Mouse (Mus musculus): ENCODE measurements around the gene Lars2. TPM values are rescaled to one million over a fixed set of nuclear protein-coding genes. Genes with fewer than 3 reads are reported as not detected.

The Lars2 gene
- total and polyA plus RNA-seq, 3 experiments: 12.3 to 13,100 (median 24.7) TPM

DNA sequence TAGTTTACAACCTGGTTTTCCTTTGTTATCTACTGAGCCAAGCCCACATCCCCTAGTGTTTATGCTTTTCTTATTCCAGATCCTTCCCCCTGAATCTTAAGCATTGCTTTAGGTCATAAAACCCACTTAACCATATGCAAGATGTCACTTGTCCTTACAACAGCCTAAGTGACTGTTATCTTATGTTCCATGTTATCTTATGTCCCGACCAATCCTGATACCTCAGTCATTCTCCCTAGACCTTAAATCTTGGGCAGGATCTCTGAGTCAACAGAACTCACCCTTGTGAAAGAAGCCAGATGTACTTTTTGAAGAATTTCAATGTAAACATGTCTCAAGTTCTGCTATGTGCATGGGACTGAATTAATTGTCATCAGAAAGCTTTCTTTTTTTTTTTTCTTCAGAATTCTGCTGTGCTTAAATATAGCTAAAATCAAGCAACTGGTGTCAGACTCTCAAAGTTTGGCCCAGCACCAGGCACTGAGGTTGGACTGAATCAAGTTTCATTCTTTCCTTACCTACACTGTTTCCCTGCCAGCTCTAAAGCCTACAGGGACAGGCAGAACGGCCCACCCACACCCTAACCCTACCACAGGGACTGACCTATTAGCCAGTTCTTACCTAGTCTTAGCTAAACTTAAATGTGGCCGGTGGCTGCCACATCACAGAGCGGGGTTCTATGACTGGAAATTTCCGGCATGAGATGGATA, 24.6 kb downstream of the Lars2 start:
- H3K4me3 ChIP-seq (ENCODE audit: low read depth, low read length): no peak overlapping the region
- H3K4me1 ChIP-seq (ENCODE audit: insufficient read depth, low read depth, low read length): no peaks in the 10 kb centered on the region; the same call in 1 of the 2 replicates
- peaks cover 60% of the 10 kb centered on the region for H3K36me3 ChIP-seq (replicated peaks)
- TF ChIP-seq GATA2 (IDR thresholded peaks at IDR 0.05; ENCODE audit: borderline replicate concordance, low read depth, low read length) (no peak), POLR2AphosphoS5 (IDR thresholded peaks at IDR 0.05; ENCODE audit: insufficient replicate concordance, low read depth, low read length) (no peak), GATA1 (IDR thresholded peaks at IDR 0.05; ENCODE audit: borderline replicate concordance, low read length) (no peak), TAL1 (conservative IDR thresholded peaks at IDR 0.05; ENCODE audit: low read depth, low read length) (no peak), CTCF (IDR thresholded peaks at IDR 0.05; ENCODE audit: low read depth, low read length) (no peak)
- no peaks in the 10 kb centered on the region for H3K9me3 ChIP-seq (replicated peaks)
- DNase-seq (ENCODE audit: low spot score): no peak
- ATAC-seq (ENCODE audit: extremely low read depth, insufficient number of reproducible peaks, low FRiP score, poor library complexity, severe bottlenecking): no peak
- H3K27me3 ChIP-seq (ENCODE audit: insufficient read depth, low read length): no peaks in the 10 kb centered on the region

DNA sequence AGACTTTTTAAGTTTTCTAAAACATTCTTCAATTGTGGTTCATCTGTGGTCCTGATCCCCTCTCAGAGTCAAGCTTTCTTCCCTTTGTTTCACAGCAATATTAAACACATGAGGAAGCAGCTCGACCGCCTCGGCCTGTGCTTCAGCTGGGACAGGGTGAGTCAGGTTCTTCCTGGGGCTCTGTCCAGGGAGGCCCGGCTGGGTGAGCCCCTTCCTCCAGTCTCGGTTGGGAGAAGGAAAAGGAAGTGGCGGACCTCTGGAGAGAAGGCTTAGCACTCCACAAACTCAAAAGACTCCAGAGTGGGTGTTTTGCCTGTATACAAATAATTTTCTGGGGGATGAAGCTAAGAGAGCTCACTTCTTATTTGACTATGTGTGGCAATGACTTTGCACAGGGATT, 28.1 kb downstream of the Lars2 start:
- H3K36me3 ChIP-seq (replicated peaks): peaks cover 58% of the 10 kb centered on the region

DNA sequence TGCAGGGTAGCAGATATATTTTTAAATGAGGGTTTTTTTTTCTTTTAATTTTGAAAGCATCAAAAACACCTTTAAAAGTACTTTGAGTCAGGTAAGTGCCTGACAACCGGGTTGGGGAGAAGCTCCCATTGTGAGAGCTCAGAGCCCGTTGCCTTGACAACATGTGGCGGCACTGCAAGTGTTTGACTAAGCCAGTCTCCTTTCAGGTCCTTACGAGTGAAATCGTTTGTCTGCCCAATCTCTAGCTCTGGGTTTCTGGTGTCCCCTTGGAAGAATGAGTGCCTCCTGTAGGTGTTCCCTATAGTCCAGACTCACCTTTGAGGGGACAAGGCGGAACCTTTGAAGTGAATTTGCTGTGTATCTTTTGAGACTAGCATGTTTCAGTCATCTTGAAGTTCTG, 31.0 kb downstream of the Lars2 start:
- no peaks in the 10 kb centered on the region for H3K9me3 ChIP-seq (replicated peaks)
- H3K36me3 ChIP-seq (replicated peaks): peaks cover 60% of the 10 kb centered on the region
- H3K27me3 ChIP-seq (ENCODE audit: insufficient read depth, low read length): no peaks in the 10 kb centered on the region
- ATAC-seq (ENCODE audit: extremely low read depth, insufficient number of reproducible peaks, low FRiP score, poor library complexity, severe bottlenecking) (no peak), DNase-seq (ENCODE audit: low spot score) (no peak)
- H3K4me1 ChIP-seq (ENCODE audit: insufficient read depth, low read depth, low read length): no peaks in the 10 kb centered on the region
- H3K4me3 ChIP-seq (ENCODE audit: low read depth, low read length): no peak overlapping the region
- no peak for TF ChIP-seq GATA2 (IDR thresholded peaks at IDR 0.05; ENCODE audit: borderline replicate concordance, low read depth, low read length)
- no peak for TF ChIP-seq GATA1 (IDR thresholded peaks at IDR 0.05; ENCODE audit: borderline replicate concordance, low read length)
- no peak for TF ChIP-seq CTCF (IDR thresholded peaks at IDR 0.05; ENCODE audit: low read depth, low read length)
- TF ChIP-seq TAL1 (conservative IDR thresholded peaks at IDR 0.05; ENCODE audit: low read depth, low read length): no peak
- no peak for TF ChIP-seq POLR2AphosphoS5 (IDR thresholded peaks at IDR 0.05; ENCODE audit: insufficient replicate concordance, low read depth, low read length)

More for the DNA sequence above, 28.1 kb downstream of the Lars2 start:
- no peak for DNase-seq (ENCODE audit: low spot score)
- no peaks in the 10 kb centered on the region for H3K4me1 ChIP-seq (ENCODE audit: insufficient read depth, low read depth, low read length)
- H3K4me3 ChIP-seq (ENCODE audit: low read depth, low read length): no peak overlapping the region
- H3K9me3 ChIP-seq (replicated peaks): no peaks in the 10 kb centered on the region
- TF ChIP-seq GATA1 (IDR thresholded peaks at IDR 0.05; ENCODE audit: borderline replicate concordance, low read length) (no peak), GATA2 (IDR thresholded peaks at IDR 0.05; ENCODE audit: borderline replicate concordance, low read depth, low read length) (no peak), TAL1 (conservative IDR thresholded peaks at IDR 0.05; ENCODE audit: low read depth, low read length) (no peak), POLR2AphosphoS5 (IDR thresholded peaks at IDR 0.05; ENCODE audit: insufficient replicate concordance, low read depth, low read length) (no peak), CTCF (IDR thresholded peaks at IDR 0.05; ENCODE audit: low read depth, low read length) (no peak)
- ATAC-seq (ENCODE audit: extremely low read depth, insufficient number of reproducible peaks, low FRiP score, poor library complexity, severe bottlenecking): no peak
- H3K27me3 ChIP-seq (ENCODE audit: insufficient read depth, low read length): no peaks in the 10 kb centered on the region

DNA sequence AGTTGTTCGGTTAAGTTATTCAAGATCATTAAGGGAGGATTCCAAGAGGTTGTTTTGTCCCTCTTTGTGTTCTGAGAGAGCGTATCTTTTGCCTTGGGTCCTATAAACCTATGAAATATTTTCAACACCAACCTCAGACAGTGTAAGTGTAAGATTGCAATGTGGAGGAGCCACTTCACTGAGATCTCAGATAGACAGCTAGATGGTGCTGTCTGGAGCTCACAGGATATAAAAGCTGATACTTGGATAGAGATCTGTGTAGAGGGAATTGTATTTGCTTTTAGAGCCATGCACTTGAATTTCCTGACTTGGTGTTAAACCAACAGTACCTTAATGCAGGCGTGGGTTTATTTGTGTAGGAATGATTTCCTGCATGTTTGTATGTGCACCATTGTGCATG, 35.5 kb downstream of the Lars2 start:
- H3K4me1 ChIP-seq (ENCODE audit: insufficient read depth, low read depth, low read length): no peaks in the 10 kb centered on the region
- no peak for ATAC-seq (ENCODE audit: extremely low read depth, insufficient number of reproducible peaks, low FRiP score, poor library complexity, severe bottlenecking)
- no peak for DNase-seq (ENCODE audit: low spot score)
- no peaks in the 10 kb centered on the region for H3K9me3 ChIP-seq (replicated peaks)
- peaks cover 30% of the 10 kb centered on the region for H3K36me3 ChIP-seq (replicated peaks)
- no peak overlapping the region for H3K4me3 ChIP-seq (ENCODE audit: low read depth, low read length)
- no peak for TF ChIP-seq TAL1 (conservative IDR thresholded peaks at IDR 0.05; ENCODE audit: low read depth, low read length)
- TF ChIP-seq CTCF (IDR thresholded peaks at IDR 0.05; ENCODE audit: low read depth, low read length): no peak
- no peak for TF ChIP-seq GATA2 (IDR thresholded peaks at IDR 0.05; ENCODE audit: borderline replicate concordance, low read depth, low read length)
- TF ChIP-seq POLR2AphosphoS5 (IDR thresholded peaks at IDR 0.05; ENCODE audit: insufficient replicate concordance, low read depth, low read length): no peak
- no peaks in the 10 kb centered on the region for H3K27me3 ChIP-seq (ENCODE audit: insufficient read depth, low read length)

DNA sequence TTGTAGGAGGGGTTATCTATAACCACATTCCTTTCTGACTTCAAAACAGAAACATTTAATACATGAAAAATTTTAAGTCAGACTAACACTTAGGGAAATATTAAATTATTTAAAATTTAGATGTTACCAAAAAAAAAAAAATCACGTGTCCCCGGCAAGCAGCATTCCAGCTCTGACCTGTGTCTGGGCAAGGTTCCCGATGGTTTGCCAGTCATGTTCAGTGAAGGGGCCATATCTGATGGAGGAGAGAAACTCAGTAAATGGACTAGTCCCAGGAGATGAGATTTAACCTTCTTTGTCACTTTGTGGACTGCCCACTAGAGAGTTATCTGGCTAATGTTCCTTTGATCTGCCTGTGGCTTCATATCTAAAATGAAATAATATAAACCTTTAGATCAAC, 36.3 kb downstream of the Lars2 start:
- H3K4me1 ChIP-seq (ENCODE audit: insufficient read depth, low read depth, low read length): no peaks in the 10 kb centered on the region
- H3K4me3 ChIP-seq (ENCODE audit: low read depth, low read length): no peak overlapping the region
- H3K27me3 ChIP-seq (ENCODE audit: insufficient read depth, low read length): no peaks in the 10 kb centered on the region
- TF ChIP-seq CTCF (IDR thresholded peaks at IDR 0.05; ENCODE audit: low read depth, low read length) (no peak), POLR2AphosphoS5 (IDR thresholded peaks at IDR 0.05; ENCODE audit: insufficient replicate concordance, low read depth, low read length) (no peak)
- ATAC-seq (ENCODE audit: extremely low read depth, insufficient number of reproducible peaks, low FRiP score, poor library complexity, severe bottlenecking) (no peak), DNase-seq (ENCODE audit: low spot score) (no peak)
- H3K9me3 ChIP-seq (replicated peaks): no peaks in the 10 kb centered on the region
- peaks cover 23% of the 10 kb centered on the region for H3K36me3 ChIP-seq (replicated peaks)

DNA sequence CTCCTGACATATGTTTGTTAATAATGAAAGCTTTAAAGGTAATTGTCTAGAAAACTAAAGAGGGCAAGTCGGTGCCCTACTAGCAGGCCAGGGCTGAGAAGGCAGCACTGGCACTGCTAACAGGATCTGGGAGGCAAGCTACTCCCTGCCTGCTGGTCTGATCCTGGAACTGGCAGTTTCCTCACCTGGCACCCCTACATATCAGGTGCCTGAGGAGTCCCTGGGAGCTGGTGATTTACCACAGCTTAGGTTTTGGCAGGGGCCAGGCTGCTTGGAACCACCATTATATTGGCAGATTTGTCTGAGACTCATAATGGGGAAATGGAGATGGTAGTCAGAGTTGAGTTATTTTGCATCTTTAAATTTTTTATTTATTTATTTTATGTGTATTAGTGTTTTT, 38.5 kb downstream of the Lars2 start:
- Histone ChIP-seq H3K4me3 (ENCODE audit: low read depth, low read length) (no peak overlapping the region), H3K27me3 (ENCODE audit: insufficient read depth, low read length) (no peaks in the 10 kb centered on the region), H3K4me1 (ENCODE audit: insufficient read depth, low read depth, low read length) (no peaks in the 10 kb centered on the region), H3K36me3 (replicated peaks) (peaks cover 15% of the 10 kb centered on the region), H3K9me3 (replicated peaks) (no peaks in the 10 kb centered on the region)
- ATAC-seq (ENCODE audit: extremely low read depth, insufficient number of reproducible peaks, low FRiP score, poor library complexity, severe bottlenecking) (no peak), DNase-seq (ENCODE audit: low spot score) (no peak)
- no peak for TF ChIP-seq POLR2AphosphoS5 (IDR thresholded peaks at IDR 0.05; ENCODE audit: insufficient replicate concordance, low read depth, low read length)
- TF ChIP-seq TAL1 (conservative IDR thresholded peaks at IDR 0.05; ENCODE audit: low read depth, low read length): no peak
- TF ChIP-seq GATA2 (IDR thresholded peaks at IDR 0.05; ENCODE audit: borderline replicate concordance, low read depth, low read length): no peak
- no peak for TF ChIP-seq GATA1 (IDR thresholded peaks at IDR 0.05; ENCODE audit: borderline replicate concordance, low read length)
- no peak for TF ChIP-seq CTCF (IDR thresholded peaks at IDR 0.05; ENCODE audit: low read depth, low read length)

Measured in G1E (cell line).